22 mouse cellular contexts compared by ENCODE assay signal in the genomic region with DNA sequence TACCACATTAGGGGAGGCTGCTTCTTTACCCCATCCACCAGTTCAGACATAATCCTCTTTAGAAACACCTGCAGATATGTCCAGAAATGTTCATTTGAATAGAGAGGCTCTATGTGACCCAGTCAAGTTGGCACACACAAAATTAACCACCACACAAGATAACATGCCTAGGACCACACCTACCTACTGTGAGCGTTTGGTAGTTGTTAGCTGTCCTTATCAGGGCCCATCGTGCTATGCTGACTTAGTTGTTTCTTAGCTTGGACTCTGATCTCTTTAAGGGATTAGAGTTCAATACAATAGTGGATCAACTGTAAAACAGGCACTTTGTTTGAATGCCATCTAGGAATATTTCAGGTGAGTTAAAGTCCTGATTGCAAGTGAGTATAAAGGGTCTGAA. TPM values are rescaled to one million over a fixed set of nuclear protein-coding genes. Genes with fewer than 3 reads are reported as not detected.
DNase-seq lines count a peak whose midpoint lies in the region; ATAC-seq and TF ChIP-seq lines count a peak whose summit lies in the region.
"Had no signal": no experiment of that assay in that cellular context is flagged by ENCODE, and none has a peak within 500 bp of the region (broad histone marks: within the 10 kb centered on the region; RNA-seq: fewer than 3 reads in every experiment).

No protein-coding gene starts in this region.

- no peak for DNase-seq in liver, postnatal 0 days
- no peak for DNase-seq in embryo, embryonic 10.5 days (ENCODE audit: low spot score)
- DNase-seq: adrenal gland, adult 8-10 months; adrenal gland, postnatal 25 days; cerebellum, adult 11-12 months; cerebellum, adult 8-10 months; cerebellum, postnatal 10 days; cerebellum, postnatal 36 days; forebrain, postnatal 0 days; gastrocnemius, adult 2 months; gastrocnemius, postnatal 14 days; heart, adult 11 months had no signal

- no peaks in the 10 kb centered on the region for H3K27me3 ChIP-seq in liver, embryonic 12.5 days (replicated peaks)
- no peaks in the 10 kb centered on the region for H3K27me3 ChIP-seq in liver, postnatal 0 days (ENCODE audit: insufficient read depth, low read length)
- H3K27me3 ChIP-seq in intestine, embryonic 15.5 days (replicated peaks), result no peaks in the 10 kb centered on the region
- no peaks in the 10 kb centered on the region for H3K27me3 ChIP-seq in forebrain, embryonic 12.5 days
- H3K27me3 ChIP-seq: hindbrain, embryonic 12.5 days had no signal

- no peak for TF ChIP-seq EP300 in liver, postnatal 0 days (IDR thresholded peaks at IDR 0.05; ENCODE audit: low read depth)

- no peak overlapping the region for H3K4me3 ChIP-seq in liver, embryonic 12.5 days
- no peak overlapping the region for H3K4me3 ChIP-seq in liver, postnatal 0 days (ENCODE audit: low read depth, low read length)
- H3K4me3 ChIP-seq in intestine, embryonic 15.5 days (replicated peaks), result no peak overlapping the region
- no peak overlapping the region for H3K4me3 ChIP-seq in forebrain, embryonic 12.5 days (replicated peaks)
- H3K4me3 ChIP-seq: forebrain, embryonic 10.5 days; gastrocnemius, adult 2 months; hindbrain, embryonic 12.5 days had no signal

- no peak overlapping the region for H3K9ac ChIP-seq in liver, embryonic 12.5 days
- no peak overlapping the region for H3K9ac ChIP-seq in liver, postnatal 0 days (replicated peaks)
- H3K9ac ChIP-seq in intestine, embryonic 15.5 days, result no peak overlapping the region
- H3K9ac ChIP-seq in forebrain, embryonic 12.5 days, result no peak overlapping the region
- H3K9ac ChIP-seq: forebrain, postnatal 0 days; hindbrain, embryonic 12.5 days had no signal

- 18% methylated on average over 2 of the region's 2 CpGs for WGBS in liver, embryonic 12.5 days (ENCODE audit: insufficient replicate concordance)
- WGBS in liver, postnatal 0 days (ENCODE audit: insufficient replicate concordance), result 39% methylated on average over 2 of the region's 2 CpGs
- 73% methylated on average over 2 of the region's 2 CpGs for WGBS in intestine, embryonic 15.5 days
- 90% methylated on average over 2 of the region's 2 CpGs for WGBS in forebrain, embryonic 12.5 days

- TF ChIP-seq CTCF in liver, postnatal 0 days (IDR thresholded peaks at IDR 0.05; ENCODE audit: low read depth), result no peak

- H3K36me3 ChIP-seq in liver, embryonic 12.5 days, result no peaks in the 10 kb centered on the region
- no peaks in the 10 kb centered on the region for H3K36me3 ChIP-seq in liver, postnatal 0 days (replicated peaks; ENCODE audit: insufficient read depth, low read length)
- H3K36me3 ChIP-seq in intestine, embryonic 15.5 days, result no peaks in the 10 kb centered on the region
- no peaks in the 10 kb centered on the region for H3K36me3 ChIP-seq in forebrain, embryonic 12.5 days (replicated peaks)
- H3K36me3 ChIP-seq: forebrain, embryonic 10.5 days; hindbrain, embryonic 12.5 days had no signal

- no peak overlapping the region for H3K4me2 ChIP-seq in liver, embryonic 12.5 days
- H3K4me2 ChIP-seq in liver, postnatal 0 days (ENCODE audit: low read depth, low read length), result no peak overlapping the region
- H3K4me2 ChIP-seq in intestine, embryonic 15.5 days (replicated peaks), result no peak overlapping the region
- H3K4me2 ChIP-seq in forebrain, embryonic 12.5 days, result no peak overlapping the region
- H3K4me2 ChIP-seq: heart, embryonic 11.5 days; hindbrain, embryonic 12.5 days had no signal

- H3K27ac ChIP-seq in liver, embryonic 12.5 days, result no peak overlapping the region
- H3K27ac ChIP-seq in liver, postnatal 0 days (ENCODE audit: low read depth), result no peak overlapping the region
- H3K27ac ChIP-seq in intestine, embryonic 15.5 days, result no peak overlapping the region
- H3K27ac ChIP-seq in forebrain, embryonic 12.5 days, result no peak overlapping the region
- H3K27ac ChIP-seq: forebrain, embryonic 10.5 days; gastrocnemius, adult 2 months; hindbrain, embryonic 12.5 days had no signal

- peaks cover 4% of the 10 kb centered on the region for H3K4me1 ChIP-seq in liver, embryonic 12.5 days
- no peaks in the 10 kb centered on the region for H3K4me1 ChIP-seq in liver, postnatal 0 days (ENCODE audit: insufficient read depth)
- no peaks in the 10 kb centered on the region for H3K4me1 ChIP-seq in intestine, embryonic 15.5 days (replicated peaks)
- H3K4me1 ChIP-seq in forebrain, embryonic 12.5 days, result peaks cover 12% of the 10 kb centered on the region

- no peaks in the 10 kb centered on the region for H3K9me3 ChIP-seq in liver, embryonic 12.5 days (replicated peaks)
- H3K9me3 ChIP-seq in liver, postnatal 0 days (ENCODE audit: low read length), result no peaks in the 10 kb centered on the region
- no peaks in the 10 kb centered on the region for H3K9me3 ChIP-seq in intestine, embryonic 15.5 days
- no peaks in the 10 kb centered on the region for H3K9me3 ChIP-seq in forebrain, embryonic 12.5 days
- H3K9me3 ChIP-seq: forebrain, embryonic 10.5 days; hindbrain, embryonic 12.5 days had no signal

- 0 out of 2 replicates have a peak, but pooled peaks have one; percentile 42 for ATAC-seq in liver, embryonic 12.5 days
- no peak for ATAC-seq in liver, postnatal 0 days
- peak; percentile 79 for ATAC-seq in intestine, embryonic 15.5 days
- ATAC-seq in megakaryocyte progenitor cell, adult 5-6 weeks (replicated peaks; ENCODE audit: poor library complexity), result peak; percentile 72
- ATAC-seq in forebrain, embryonic 12.5 days (ENCODE audit: low FRiP score), result no peak
- ATAC-seq: activated CD4-positive, CD25-positive, alpha-beta regulatory T cell, adult 4 months; forebrain, embryonic 14.5 days; forebrain, postnatal 0 days; hindbrain, embryonic 16.5 days had no signal

RNA-seq across cellular contexts. Expression of gene Kif13a, which starts 20.1 kb away (rescaled TPM):
- polyA plus RNA-seq in liver, embryonic 12.5 days (2016; fragmentation: Nextera tagmentation; extraction: Ambion mirVana), result 6.9 and 7.8 TPM in 2 replicates
- 4.9 and 5.4 TPM in 2 replicates for polyA plus RNA-seq in liver, postnatal 0 days (2015; fragmentation: Nextera tagmentation; extraction: Ambion mirVana)
- polyA plus RNA-seq in intestine, embryonic 15.5 days (2015; fragmentation: Nextera tagmentation; extraction: Ambion mirVana), result 17.0 and 17.6 TPM in 2 replicates
- total RNA-seq in megakaryocyte progenitor cell, adult 5-6 weeks (2015), result 20.9 and 24.4 TPM in 2 replicates
- 31.1 and 41.0 TPM in 2 replicates for total RNA-seq in megakaryocyte progenitor cell, adult 5-6 weeks (2017)
- 13.0 and 18.5 TPM in 2 replicates for polyA plus RNA-seq in forebrain, embryonic 12.5 days (2016; fragmentation: Nextera tagmentation; extraction: Ambion mirVana)

Comparison
In these comparisons a context has a peak if more than half of its experiments do, and no peak if none do; other contexts are left out.
1. ATAC-seq: peak in liver, embryonic 12.5 days (single experiment), intestine, embryonic 15.5 days (single experiment) and megakaryocyte progenitor cell, adult 5-6 weeks (single experiment); none in liver, postnatal 0 days (single experiment) and forebrain, embryonic 12.5 days (single experiment).